Mouse (Mus musculus) layer of hippocampus, adult 9-10 months (tissue): Measurements from ENCODE around the gene Qrsl1.

Source experiments
- DNase-seq: peaks from one replicate; pipeline ENCODE4 v3.0.0; 2022; ENCODE audit warnings: low spot score

Qrsl1 gene

DNA sequence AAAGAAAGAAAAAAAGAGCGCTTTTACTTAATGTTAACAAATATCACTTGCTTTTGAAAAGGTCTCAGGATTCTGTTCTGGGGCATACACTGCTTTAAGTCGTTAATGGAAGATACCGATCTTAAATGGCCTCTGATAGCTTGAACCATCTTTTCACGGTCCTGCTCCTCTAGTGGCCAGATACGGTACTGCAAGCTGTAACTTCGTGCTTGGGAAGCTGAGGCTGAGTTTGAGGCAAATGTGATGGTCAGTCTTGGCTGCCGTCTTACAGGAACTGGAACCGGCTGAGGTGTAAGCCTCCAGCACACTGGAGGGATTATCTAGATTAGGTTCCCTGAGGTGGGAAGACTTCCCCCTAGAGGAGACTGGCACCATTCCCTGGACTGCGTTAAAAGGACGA, 30.8 kb downstream of the Qrsl1 start:
- no peak for DNase-seq

DNA sequence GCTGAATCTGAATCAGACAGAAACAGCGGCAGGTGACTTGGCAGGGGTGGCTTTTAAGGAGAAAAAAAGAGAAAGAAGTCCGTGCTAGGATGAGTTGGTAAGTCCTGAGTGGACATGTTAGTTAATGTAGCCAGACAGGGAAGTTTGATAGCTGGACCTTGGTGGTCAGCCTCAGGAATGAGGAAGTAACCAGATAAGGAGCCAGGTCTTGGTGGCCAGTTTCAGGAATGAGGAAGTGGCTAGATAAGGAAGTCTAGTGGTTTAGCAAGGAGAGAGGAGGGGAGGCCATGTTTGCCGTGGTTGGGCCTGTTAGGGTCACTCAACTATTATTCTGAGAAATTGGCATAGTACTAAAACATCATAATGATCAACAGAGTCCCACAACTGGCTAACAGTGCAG, 45.2 kb downstream of the Qrsl1 start:
- DNase-seq = peak; percentile 12

DNA sequence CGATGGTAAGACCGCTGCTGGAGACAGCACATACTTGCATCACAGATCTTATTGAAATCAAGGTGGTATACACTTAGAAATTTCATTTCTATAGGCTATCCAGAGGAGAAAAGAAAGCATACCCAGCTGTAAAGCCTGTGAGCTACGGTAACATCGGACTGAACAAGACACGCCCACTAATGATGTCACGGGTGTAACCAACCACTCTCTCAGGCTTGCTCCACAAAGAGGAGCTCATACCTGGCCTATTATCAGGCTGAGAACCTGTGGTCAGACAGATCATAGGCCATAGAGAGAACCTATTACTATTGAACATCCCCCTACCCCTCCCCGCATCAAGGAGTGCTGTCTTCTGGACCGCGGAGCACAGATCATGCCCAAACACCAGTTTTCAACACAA, 45.6 kb downstream of the Qrsl1 start:
- DNase-seq = no peak

DNA sequence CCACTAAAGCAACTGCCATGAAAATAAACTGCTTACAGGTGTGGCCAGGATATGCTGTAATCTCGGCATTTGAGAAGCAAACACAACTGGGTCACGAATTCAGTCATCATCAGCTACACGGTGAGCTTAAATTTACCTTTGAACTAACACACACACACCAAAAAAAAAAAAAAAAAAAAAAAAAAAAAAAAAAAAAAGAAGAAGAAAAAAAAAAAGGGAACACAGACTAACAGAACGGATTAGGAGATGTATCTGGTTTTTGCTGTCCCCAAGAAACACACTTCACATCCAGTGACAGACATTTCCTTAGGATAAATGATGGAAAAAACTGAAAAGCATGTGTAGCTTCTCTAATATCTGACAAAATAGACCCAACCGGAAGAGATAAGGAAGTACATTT, 49.6 kb downstream of the Qrsl1 start:
- no peak for DNase-seq

GRCm38 (mm10) chr10:43849478-43849877, 52.1 kb downstream of the Qrsl1 start:
- no peak for DNase-seq

DNA sequence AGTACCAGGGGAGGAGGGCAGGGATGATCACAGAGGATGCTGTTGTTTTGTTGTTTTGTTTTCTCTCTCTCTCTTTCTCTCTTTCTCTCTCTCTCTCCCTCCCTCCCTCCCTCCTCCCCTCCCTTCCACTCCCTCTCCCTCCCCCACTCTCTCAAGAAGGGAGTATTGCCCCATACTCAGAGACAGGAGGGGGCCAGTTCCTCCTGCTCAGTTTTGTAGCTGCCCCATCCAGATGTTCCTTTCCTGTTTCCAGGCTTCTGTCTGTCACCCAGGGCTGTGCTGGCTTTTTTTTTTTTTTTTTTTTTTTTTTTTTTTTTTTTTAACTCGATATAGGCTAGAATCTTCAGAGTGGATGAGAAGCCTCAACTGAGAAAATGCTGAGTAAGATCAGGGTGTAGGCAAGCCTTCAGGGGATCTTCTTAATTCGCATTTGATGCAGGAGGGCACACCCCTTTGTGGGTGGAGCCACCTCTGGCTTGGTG, 55.4 kb downstream of the Qrsl1 start:
- no peak for DNase-seq

DNA sequence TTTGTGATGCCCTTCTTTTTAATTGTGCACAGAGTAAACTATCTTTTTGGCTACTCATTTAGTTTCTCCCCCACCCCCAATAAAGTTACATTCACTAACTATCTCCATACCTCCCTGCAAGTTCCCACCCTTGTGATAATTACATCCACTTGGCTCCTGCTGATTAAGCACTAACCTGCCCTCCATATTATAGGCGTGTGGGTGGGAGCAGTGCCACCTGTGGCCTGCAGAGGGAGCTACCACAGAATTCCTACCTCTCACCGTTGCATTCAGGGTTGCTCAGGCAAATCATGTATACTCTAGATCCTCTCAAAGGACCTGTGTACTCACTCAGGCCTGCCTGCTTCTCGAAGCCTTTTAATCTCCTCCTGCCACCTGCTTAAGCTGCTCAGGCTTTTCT, 56.1 kb downstream of the Qrsl1 start:
- no peak for DNase-seq

DNA sequence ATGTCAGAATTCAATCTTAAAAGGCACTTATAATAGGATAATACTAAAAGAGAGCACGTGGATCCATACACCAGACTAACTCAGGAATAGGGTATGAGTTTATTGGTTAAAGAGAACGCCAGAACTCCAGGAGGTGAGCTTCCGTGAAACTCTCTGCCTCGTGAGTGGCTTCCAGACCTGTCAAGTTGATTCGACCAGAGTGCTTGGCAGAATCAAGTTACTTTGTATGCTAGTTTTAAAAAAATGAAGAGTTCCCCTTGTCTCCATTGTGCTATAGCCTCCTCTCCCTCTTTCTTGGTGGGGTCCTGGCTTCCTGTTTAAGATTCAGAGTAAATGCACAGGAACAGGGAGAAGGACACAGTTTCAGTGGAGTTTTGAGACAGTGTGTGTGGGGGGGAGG, 60.1 kb downstream of the Qrsl1 start:
- DNase-seq = no peak

DNA sequence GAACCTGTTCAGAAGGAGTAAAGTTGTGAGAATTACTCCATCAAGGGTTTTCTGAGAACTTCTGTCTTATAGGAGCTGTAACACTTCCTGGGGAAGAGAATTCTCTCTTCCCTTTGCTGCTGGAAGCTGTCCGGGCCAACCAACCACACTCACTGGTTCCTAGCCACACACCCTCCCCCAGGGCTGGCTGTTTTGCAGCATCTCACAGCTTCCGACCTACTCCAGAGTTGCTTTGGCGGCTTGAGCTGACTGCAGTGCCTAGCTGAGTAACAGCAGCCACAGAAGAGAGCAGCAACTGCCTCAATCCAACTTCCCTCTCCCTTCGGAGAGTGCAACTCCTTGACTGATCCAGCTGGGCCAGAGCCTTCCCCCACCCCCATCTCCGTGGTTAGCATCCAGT, 68.7 kb downstream of the Qrsl1 start:
- no peak for DNase-seq

- DNase-seq = no peak
These were observed 71.1 kb downstream of the Qrsl1 start for GRCm38 (mm10) chr10:43830251-43831018.

DNA sequence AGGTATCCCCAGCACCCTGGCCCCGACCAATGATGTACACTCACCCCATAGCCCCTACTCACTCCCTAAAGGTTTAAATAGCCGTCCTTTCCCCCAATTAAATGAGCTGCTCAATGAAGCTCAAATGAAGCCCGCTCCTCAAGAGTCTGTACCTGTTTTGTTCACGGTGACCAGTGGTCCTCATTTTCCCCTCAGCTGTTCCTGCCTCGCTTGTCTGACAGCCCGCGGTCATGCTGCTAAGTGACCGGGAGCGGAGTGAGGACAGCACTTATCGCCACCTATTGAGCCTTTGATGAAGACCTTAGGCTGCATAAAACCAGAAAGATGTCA, 72.9 kb downstream of the Qrsl1 start:
- no peak for DNase-seq

DNA sequence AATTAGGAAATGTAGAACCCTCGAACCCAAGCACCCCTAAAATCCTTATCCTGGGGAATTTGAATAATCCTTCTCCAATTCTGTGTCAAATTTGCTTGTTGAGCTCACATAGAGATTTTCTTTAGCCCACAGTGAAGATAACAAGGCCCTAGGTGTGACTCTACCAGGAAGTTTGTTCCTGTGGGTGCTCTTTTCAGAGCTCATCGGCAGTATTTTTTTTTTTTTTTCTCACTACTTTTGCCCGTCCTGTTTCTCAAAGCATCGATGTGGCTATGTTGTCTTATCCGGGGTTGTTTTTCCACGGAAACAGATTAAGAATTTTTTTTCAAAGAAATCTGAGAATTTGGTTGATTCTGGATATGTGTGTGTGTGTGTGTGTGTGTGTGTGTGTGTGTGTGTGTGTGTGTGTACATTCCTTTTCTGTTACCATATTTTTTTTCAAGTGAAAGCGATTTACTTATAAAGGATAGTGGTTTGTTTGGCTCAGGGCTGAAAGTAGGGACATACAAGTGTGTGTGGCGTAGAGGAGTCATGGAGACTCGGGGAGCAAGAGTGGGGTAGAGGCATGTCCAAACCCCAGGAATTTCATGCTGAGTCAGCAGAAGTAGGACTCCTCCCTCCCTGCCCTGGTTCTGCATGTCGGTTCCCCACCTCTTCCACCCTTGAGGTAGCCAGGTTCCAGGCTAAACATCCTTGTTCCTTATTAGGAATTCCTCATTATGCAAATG, 73.4 kb downstream of the Qrsl1 start:
- DNase-seq = no peak

GRCm38 (mm10) chr10:43826773-43827621, 74.5 kb downstream of the Qrsl1 start:
- DNase-seq = no peak

DNA sequence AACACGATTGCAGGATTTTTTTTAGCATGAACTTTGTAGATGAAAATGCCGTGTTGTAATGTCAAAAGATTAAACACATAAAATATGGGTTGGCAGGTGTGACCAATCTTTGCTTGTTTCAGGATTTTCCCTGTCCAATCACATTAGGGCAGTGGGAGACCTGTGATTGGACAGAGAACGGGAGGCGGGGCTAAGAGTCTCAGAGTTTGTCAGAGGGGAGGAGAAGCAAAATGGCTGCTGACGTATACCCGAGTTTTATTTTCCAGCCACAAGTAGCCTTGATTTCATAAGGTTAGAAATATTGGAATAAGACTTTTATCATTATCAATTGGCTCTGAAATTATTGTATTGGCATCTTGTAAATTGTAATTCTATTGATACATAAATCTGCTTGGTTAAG, 75.8 kb downstream of the Qrsl1 start:
- no peak for DNase-seq

DNA sequence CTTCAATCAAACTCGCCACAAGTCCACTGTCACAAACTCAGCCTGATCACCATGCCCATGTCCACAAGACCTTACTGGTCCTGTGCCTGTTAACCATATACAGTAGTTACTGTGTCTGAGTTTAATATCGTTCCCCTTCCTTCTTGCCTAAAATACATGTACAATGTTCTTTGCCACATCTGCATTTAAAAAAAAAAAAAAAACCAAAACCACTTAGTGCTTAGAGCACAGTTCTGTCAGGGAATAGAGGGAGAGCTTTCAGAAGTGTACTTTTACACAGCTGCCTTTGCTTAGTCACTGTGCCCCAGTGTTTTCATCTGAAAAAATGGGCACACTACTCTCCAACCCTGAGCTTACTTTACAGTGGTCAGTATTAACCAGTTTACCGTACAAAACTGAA, 76.8 kb downstream of the Qrsl1 start:
- DNase-seq = no peak
